Mouse (Mus musculus) neural tube, embryonic 13.5 days (tissue): ENCODE data around the gene Sbf2. TPM values are rescaled to one million over a fixed set of nuclear protein-coding genes. Genes with fewer than 3 reads are reported as not detected.

ENCODE experiments used
- ATAC-seq: fragments of 200-750 bp; cut with Nextera tagmentation; 2 replicates; pipeline ENCODE4 v1.8.0; 2017; ENCODE audit warnings: low read depth, mild to moderate bottlenecking, moderate TSS enrichment, moderate library complexity
- H3K27ac ChIP-seq: fragments of 300-500 bp; sonication (generic); replicated peaks from 2 replicates; pipeline ENCODE4 v1.5.1; 2015; ENCODE audit warnings: moderate library complexity, mild to moderate bottlenecking, inconsistent platforms
- H3K27me3 ChIP-seq: fragments of 300-500 bp; sonication (generic); 2 replicates; pipeline ENCODE4 v1.6.1; 2015; ENCODE audit warnings: mild to moderate bottlenecking, inconsistent platforms
- H3K36me3 ChIP-seq: fragments of 300-500 bp; sonication (generic); 2 replicates; pipeline ENCODE4 v1.6.1; 2015; ENCODE audit warnings: mild to moderate bottlenecking, inconsistent platforms
- H3K4me1 ChIP-seq: fragments of 300-500 bp; sonication (generic); replicated peaks from 2 replicates; pipeline ENCODE4 v1.6.1; 2015; ENCODE audit warnings: inconsistent platforms
- H3K4me2 ChIP-seq: fragments of 300-500 bp; sonication (generic); 2 replicates; pipeline ENCODE4 v1.6.1; 2015; ENCODE audit warnings: inconsistent platforms, mild to moderate bottlenecking, moderate library complexity
- H3K4me3 ChIP-seq: fragments of 300-500 bp; sonication (generic); 2 replicates; pipeline ENCODE4 v1.5.1; 2015; ENCODE audit warnings: mild to moderate bottlenecking, inconsistent platforms
- H3K9ac ChIP-seq: fragments of 300-500 bp; sonication (generic); 2 replicates; pipeline ENCODE4 v1.6.1; 2015; ENCODE audit warnings: moderate library complexity, mild to moderate bottlenecking, inconsistent platforms
- H3K9me3 ChIP-seq: fragments of 300-500 bp; sonication (generic); 2 replicates; pipeline ENCODE4 v1.6.1; 2016; ENCODE audit warnings: inconsistent platforms
- whole genome bisulfite sequencing: fragments of 180-500 bp; shearing (Covaris S2); methylation state at CpG from one replicate; pipeline ENCODE4 v1.1.7; 2015; 5-methylcytosine and 5-hydroxymethylcytosine counted together
- polyA plus RNA-seq: library from polyadenylated mRNA; unstranded; fragments of >200 nt; fragmentation: Nextera tagmentation; extraction: Ambion mirVana; gene quantifications from 2 replicates; pipeline ENCODE4 v1.2.1, GENCODE M21; 2015

Gene Sbf2
- polyA plus RNA-seq, 1 experiment from 2014 or later, result 47.4 TPM

- no peak within 1 kb of the TSS for H3K27ac ChIP-seq
- peak within 1 kb of the TSS; percentile 43 for H3K4me3 ChIP-seq
- peak within 1 kb of the TSS; percentile 72 for H3K4me2 ChIP-seq
- H3K9ac ChIP-seq, result peak within 1 kb of the TSS; percentile 69
- no peaks in the 10 kb centered on the region for H3K36me3 ChIP-seq
- H3K9me3 ChIP-seq, result no peaks in the 10 kb centered on the region
- H3K4me1 ChIP-seq, result peaks cover 48% of the 10 kb centered on the region
- ATAC-seq, result peak; percentile 13; the same call in 1 of the 2 replicates
- peaks cover 82% of the 10 kb centered on the region for H3K27me3 ChIP-seq
- WGBS, result under 1% methylated on average over 30 of the region's 30 CpGs
Observed at GRCm38 (mm10) chr7:110627486-110628272, 13.0 kb upstream of the Sbf2 start, which contains the start of gene Adm. TSS of gene Adm (plus strand) at chr7:110627661.

GRCm38 (mm10) chr7:110627099-110627482, 12.4 kb upstream of the Sbf2 start:
- H3K9ac ChIP-seq, result no peak overlapping the region
- WGBS, result under 1% methylated on average over 12 of the region's 12 CpGs
- no peaks in the 10 kb centered on the region for H3K9me3 ChIP-seq
- H3K27me3 ChIP-seq, result peaks cover 79% of the 10 kb centered on the region
- peaks cover 48% of the 10 kb centered on the region for H3K4me1 ChIP-seq
- H3K4me2 ChIP-seq, result peak overlapping the region; percentile 72
- ATAC-seq, result peak; percentile 4; the same call in 1 of the 2 replicates
- no peaks in the 10 kb centered on the region for H3K36me3 ChIP-seq
- H3K27ac ChIP-seq, result no peak overlapping the region
- peak overlapping the region; percentile 43 for H3K4me3 ChIP-seq

GRCm38 (mm10) chr7:110626186-110627098, 11.7 kb upstream of the Sbf2 start:
- H3K4me2 ChIP-seq, result peak overlapping the region; percentile 72
- H3K27me3 ChIP-seq, result peaks cover 73% of the 10 kb centered on the region
- 2% methylated on average over 28 of the region's 28 CpGs for WGBS

GRCm38 (mm10) chr7:110625489-110625888, 10.8 kb upstream of the Sbf2 start:
- Histone ChIP-seq H3K27ac (no peak overlapping the region), H3K9ac (no peak overlapping the region), H3K27me3 (peaks cover 65% of the 10 kb centered on the region), H3K9me3 (no peaks in the 10 kb centered on the region), H3K4me2 (no peak overlapping the region), H3K4me3 (no peak overlapping the region), H3K4me1 (peaks cover 44% of the 10 kb centered on the region), H3K36me3 (no peaks in the 10 kb centered on the region)
- ATAC-seq, result no peak
- WGBS, result 59% methylated on average over 10 of the region's 10 CpGs

More at GRCm38 (mm10) chr7:110626186-110627098, 11.7 kb upstream of the Sbf2 start:
- Histone ChIP-seq H3K27ac (no peak overlapping the region), H3K4me3 (peak overlapping the region; percentile 5; the same call in 1 of the 2 replicates), H3K9ac (0 out of 2 replicates have a peak overlapping the region, but pooled peaks have one; percentile 22), H3K4me1 (peaks cover 48% of the 10 kb centered on the region), H3K9me3 (no peaks in the 10 kb centered on the region), H3K36me3 (no peaks in the 10 kb centered on the region)
- no peak for ATAC-seq

GRCm38 (mm10) chr7:110624961-110625360, 10.2 kb upstream of the Sbf2 start:
- no peak for ATAC-seq
- WGBS, result 85% methylated on average over 13 of the region's 13 CpGs
- no peaks in the 10 kb centered on the region for H3K36me3 ChIP-seq
- H3K4me2 ChIP-seq, result no peak overlapping the region
- H3K4me3 ChIP-seq, result no peak overlapping the region
- peaks cover 39% of the 10 kb centered on the region for H3K4me1 ChIP-seq
- H3K27me3 ChIP-seq, result peaks cover 70% of the 10 kb centered on the region
- H3K9ac ChIP-seq, result no peak overlapping the region
- no peak overlapping the region for H3K27ac ChIP-seq
- no peaks in the 10 kb centered on the region for H3K9me3 ChIP-seq

GRCm38 (mm10) chr7:110624067-110624466, 9.3 kb upstream of the Sbf2 start:
- no peak overlapping the region for H3K9ac ChIP-seq
- H3K9me3 ChIP-seq, result no peaks in the 10 kb centered on the region
- H3K4me2 ChIP-seq, result no peak overlapping the region
- peaks cover 34% of the 10 kb centered on the region for H3K4me1 ChIP-seq
- H3K4me3 ChIP-seq, result no peak overlapping the region
- ATAC-seq, result no peak
- 71% methylated on average over 2 of the region's 2 CpGs for WGBS
- H3K27me3 ChIP-seq, result peaks cover 61% of the 10 kb centered on the region
- no peaks in the 10 kb centered on the region for H3K36me3 ChIP-seq
- no peak overlapping the region for H3K27ac ChIP-seq

- peaks cover 8% of the 10 kb centered on the region for H3K4me1 ChIP-seq
- no peak overlapping the region for H3K4me2 ChIP-seq
- no peak overlapping the region for H3K27ac ChIP-seq
- H3K36me3 ChIP-seq, result no peaks in the 10 kb centered on the region
- no peak overlapping the region for H3K4me3 ChIP-seq
- peaks cover 23% of the 10 kb centered on the region for H3K27me3 ChIP-seq
- no peak overlapping the region for H3K9ac ChIP-seq
- ATAC-seq, result no peak
- WGBS, result 53% methylated on average over 9 of the region's 9 CpGs
- H3K9me3 ChIP-seq, result no peaks in the 10 kb centered on the region
Observed at GRCm38 (mm10) chr7:110619086-110619611, 4.4 kb upstream of the Sbf2 start.

GRCm38 (mm10) chr7:110615792-110616191, 1.1 kb upstream of the Sbf2 start:
- WGBS, result 14% methylated on average over 11 of the region's 11 CpGs
- no peak for ATAC-seq
- H3K4me3 ChIP-seq, result 0 out of 2 replicates have a peak overlapping the region, but pooled peaks have one; percentile 90

GRCm38 (mm10) chr7:110615151-110615631, 469 bp upstream of the Sbf2 start:
- WGBS, result under 1% methylated on average over 20 of the region's 20 CpGs
- Histone ChIP-seq H3K4me2 (peak overlapping the region; percentile 87), H3K4me3 (peak overlapping the region; percentile 90), H3K27me3 (peaks cover 14% of the 10 kb centered on the region), H3K36me3 (no peaks in the 10 kb centered on the region), H3K9me3 (no peaks in the 10 kb centered on the region), H3K4me1 (peaks cover 31% of the 10 kb centered on the region), H3K27ac (peak overlapping the region; percentile 99), H3K9ac (peak overlapping the region; percentile 96)
- peak; percentile 25; the same call in 1 of the 2 replicates for ATAC-seq

More at GRCm38 (mm10) chr7:110615792-110616191, 1.1 kb upstream of the Sbf2 start:
- Histone ChIP-seq H3K36me3 (no peaks in the 10 kb centered on the region), H3K9me3 (no peaks in the 10 kb centered on the region), H3K4me2 (peak overlapping the region; percentile 87), H3K9ac (no peak overlapping the region), H3K27ac (no peak overlapping the region), H3K4me1 (peaks cover 31% of the 10 kb centered on the region), H3K27me3 (peaks cover 18% of the 10 kb centered on the region)

GRCm38 (mm10) chr7:110613381-110614132, 1.2 kb downstream of the Sbf2 start:
- WGBS, result 3% methylated on average over 17 of the region's 17 CpGs
- peak overlapping the region; percentile 87 for H3K4me2 ChIP-seq
- no peaks in the 10 kb centered on the region for H3K36me3 ChIP-seq
- peak overlapping the region; percentile 96 for H3K9ac ChIP-seq
- peak overlapping the region; percentile 99 for H3K27ac ChIP-seq
- H3K9me3 ChIP-seq, result no peaks in the 10 kb centered on the region
- H3K4me1 ChIP-seq, result peaks cover 31% of the 10 kb centered on the region
- H3K27me3 ChIP-seq, result peaks cover 12% of the 10 kb centered on the region
- peak; percentile 27 for ATAC-seq
- peak overlapping the region; percentile 90 for H3K4me3 ChIP-seq

GRCm38 (mm10) chr7:110606906-110607305, 7.8 kb downstream of the Sbf2 start:
- Histone ChIP-seq H3K9me3 (no peaks in the 10 kb centered on the region), H3K27ac (no peak overlapping the region), H3K4me3 (no peak overlapping the region), H3K27me3 (no peaks in the 10 kb centered on the region), H3K36me3 (no peaks in the 10 kb centered on the region), H3K9ac (no peak overlapping the region), H3K4me1 (peaks cover 6% of the 10 kb centered on the region), H3K4me2 (no peak overlapping the region)
- 82% methylated on average over 1 of the region's 1 CpGs for WGBS
- ATAC-seq, result no peak
